Mouse (Mus musculus) lung, adult 2 months (tissue): ENCODE measurements around the gene Olfr967.
"Not testable (repeated sequence)": the region's sequence is repeated elsewhere in the genome, so short reads cannot be mapped to it uniquely, and the experiment has no call there.

ENCODE experiments used
- CTCF ChIP-seq: fragments of 200-500 bp; IDR thresholded peaks from 2 replicates; pipeline ENCODE4 v1.5.1; 2011; ENCODE audit warnings: mild to moderate bottlenecking, low read length, control low read depth; ENCODE audit not compliant: insufficient read depth
- POLR2A ChIP-seq: fragments of 200-500 bp; IDR thresholded peaks from 2 replicates; pipeline ENCODE4 v1.6.1; 2011; ENCODE audit warnings: low read depth, mild to moderate bottlenecking, control low read depth, low read length, borderline replicate concordance; ENCODE audit errors: extremely low read depth

DNA sequence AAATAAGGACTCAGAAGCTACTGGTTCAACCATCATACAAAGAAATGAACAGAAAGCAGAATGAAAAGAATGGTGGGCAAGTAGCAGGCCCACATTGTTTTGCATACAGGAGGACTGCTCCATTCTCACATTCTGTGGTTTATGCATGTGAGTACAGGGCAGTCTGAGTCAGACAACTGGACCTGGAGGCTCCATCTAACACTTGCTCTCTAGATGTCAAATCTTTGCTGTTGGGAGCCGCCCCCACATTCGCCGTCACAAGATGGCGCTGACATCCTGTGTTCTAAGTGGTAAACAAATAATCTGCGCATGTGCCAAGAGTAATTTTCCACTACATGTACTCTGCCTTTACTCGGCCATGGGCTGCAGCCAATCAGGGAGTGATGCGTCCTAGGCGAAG, 44.9 kb upstream of the Olfr967 start:
- not testable (repeated sequence) for TF ChIP-seq CTCF, POLR2A
